Mouse (Mus musculus) B cell, adult (primary cell): ENCODE results near the gene Ralgps2. TPM values are rescaled to one million over a fixed set of nuclear protein-coding genes. Genes with fewer than 3 reads are reported as not detected.

ENCODE experiments used
- total RNA-seq: library from RNA; stranded (reverse); gene quantifications from 4 replicates; pipeline ENCODE4 v1.2.4, GENCODE M21; 2023; ENCODE audit not compliant: inconsistent age

Gene Ralgps2
- 885 to 959 TPM (median 928 TPM) in 4 replicates for total RNA-seq

GRCm38 (mm10) chr1:156939251-156940141 lies at the start of gene Ralgps2:
Ralgps2 (minus strand) TSS chr1:156939626.

GRCm38 (mm10) chr1:156838177-156838576 lies 101.2 kb downstream of the Ralgps2 start, which contains the start of gene Angptl1:
Angptl1 (plus strand) TSS chr1:156838562.

Other genes starting within 250 kb of the Ralgps2 start
- 24.1 to 24.3 TPM (median 24.3 TPM) in 4 replicates for gene Fam20b, start 220.5 kb downstream of the Ralgps2 start, total RNA-seq
- gene Angptl1, start 101.1 kb downstream of the Ralgps2 start, total RNA-seq, result not detected in 4 replicates
- gene Tex35, start 169.1 kb upstream of the Ralgps2 start, total RNA-seq, result not detected in 4 replicates